Mouse (Mus musculus) splenic B cell, adult 2 months (primary cell): ENCODE measurements around the gene Cyb561d2.
A peak's percentile ranks its signal among the peaks of the same experiment; 100 is the strongest.

Experiments
- DNase-seq: peaks from one replicate; pipeline ENCODE4 v3.0.0-alpha.2; 2011; ENCODE audit warnings: low read depth, low spot score
- H3K27me3 ChIP-seq: 2 replicates; pipeline ENCODE4 v1.6.1; 2012; ENCODE audit warnings: mild to moderate bottlenecking, low read length, moderate library complexity, mixed read lengths; ENCODE audit not compliant: control insufficient read depth, poor library complexity, insufficient read depth, severe bottlenecking
- H3K36me3 ChIP-seq: 2 replicates; pipeline ENCODE4 v1.6.1; 2012; ENCODE audit warnings: mild to moderate bottlenecking, low read length, moderate library complexity, mixed read lengths; ENCODE audit not compliant: control insufficient read depth, poor library complexity, insufficient read depth, severe bottlenecking

The Cyb561d2 gene

GRCm38 (mm10) chr9:107541474-107542351, at the start of gene Cyb561d2, which contains the start of gene Nprl2:
Gene Cyb561d2, minus strand, starts transcription at chr9:107542193.
Gene Nprl2, plus strand, starts transcription at chr9:107542226.
- peak; percentile 94 for DNase-seq
- Histone ChIP-seq H3K36me3 (peaks cover 10% of the 10 kb centered on the region), H3K27me3 (no peaks in the 10 kb centered on the region)

GRCm38 (mm10) chr9:107590773-107591060, 48.7 kb upstream of the Cyb561d2 start:
- H3K27me3 ChIP-seq, result no peaks in the 10 kb centered on the region
- DNase-seq, result no peak
- H3K36me3 ChIP-seq, result peaks cover 11% of the 10 kb centered on the region

GRCm38 (mm10) chr9:107590058-107590772, 48.2 kb upstream of the Cyb561d2 start:
- Histone ChIP-seq H3K36me3 (peaks cover 11% of the 10 kb centered on the region), H3K27me3 (no peaks in the 10 kb centered on the region)
- no peak for DNase-seq

- no peak for DNase-seq
- Histone ChIP-seq H3K27me3 (no peaks in the 10 kb centered on the region), H3K36me3 (peaks cover 8% of the 10 kb centered on the region)
Measured at GRCm38 (mm10) chr9:107587833-107588639, 46.0 kb upstream of the Cyb561d2 start.

GRCm38 (mm10) chr9:107586974-107587832, 45.2 kb upstream of the Cyb561d2 start, which contains the start of gene Ifrd2:
Gene Ifrd2, plus strand, starts transcription at chr9:107587642.
- peak; percentile 99 for DNase-seq
- Histone ChIP-seq H3K36me3 (peaks cover 8% of the 10 kb centered on the region), H3K27me3 (no peaks in the 10 kb centered on the region)

- DNase-seq, result no peak
- H3K36me3 ChIP-seq, result peaks cover 6% of the 10 kb centered on the region; the same call in 1 of the 2 replicates
- no peaks in the 10 kb centered on the region for H3K27me3 ChIP-seq
Measured at GRCm38 (mm10) chr9:107586504-107586903, 44.5 kb upstream of the Cyb561d2 start.

- H3K27me3 ChIP-seq, result no peaks in the 10 kb centered on the region
Measured at GRCm38 (mm10) chr9:107583174-107583573, 41.2 kb upstream of the Cyb561d2 start.

GRCm38 (mm10) chr9:107582509-107583062, 40.6 kb upstream of the Cyb561d2 start:
- no peak for DNase-seq
- Histone ChIP-seq H3K27me3 (no peaks in the 10 kb centered on the region), H3K36me3 (no peaks in the 10 kb centered on the region)

More at GRCm38 (mm10) chr9:107583174-107583573, 41.2 kb upstream of the Cyb561d2 start:
- DNase-seq, result no peak
- no peaks in the 10 kb centered on the region for H3K36me3 ChIP-seq

GRCm38 (mm10) chr9:107581584-107581983, 39.6 kb upstream of the Cyb561d2 start:
- no peaks in the 10 kb centered on the region for H3K27me3 ChIP-seq
- DNase-seq, result no peak

GRCm38 (mm10) chr9:107580501-107581317, 38.7 kb upstream of the Cyb561d2 start, which contains the start of gene Hyal3:
Gene Hyal3, plus strand, starts transcription at chr9:107580818.
- Histone ChIP-seq H3K36me3 (no peaks in the 10 kb centered on the region), H3K27me3 (no peaks in the 10 kb centered on the region)
- DNase-seq, result peak; percentile 82

More at GRCm38 (mm10) chr9:107581584-107581983, 39.6 kb upstream of the Cyb561d2 start:
- H3K36me3 ChIP-seq, result no peaks in the 10 kb centered on the region

- no peaks in the 10 kb centered on the region for H3K27me3 ChIP-seq
- no peaks in the 10 kb centered on the region for H3K36me3 ChIP-seq
- peak; percentile 72 for DNase-seq
Measured at GRCm38 (mm10) chr9:107579023-107579900, 37.3 kb upstream of the Cyb561d2 start.

- H3K36me3 ChIP-seq, result no peaks in the 10 kb centered on the region
- H3K27me3 ChIP-seq, result no peaks in the 10 kb centered on the region
- no peak for DNase-seq
Measured at GRCm38 (mm10) chr9:107578587-107578986, 36.6 kb upstream of the Cyb561d2 start, which contains the start of gene Naa80. Gene Naa80, plus strand, starts transcription at chr9:107578887.
